Mouse (Mus musculus): ENCODE data around the gene Apopt1.

DNA sequence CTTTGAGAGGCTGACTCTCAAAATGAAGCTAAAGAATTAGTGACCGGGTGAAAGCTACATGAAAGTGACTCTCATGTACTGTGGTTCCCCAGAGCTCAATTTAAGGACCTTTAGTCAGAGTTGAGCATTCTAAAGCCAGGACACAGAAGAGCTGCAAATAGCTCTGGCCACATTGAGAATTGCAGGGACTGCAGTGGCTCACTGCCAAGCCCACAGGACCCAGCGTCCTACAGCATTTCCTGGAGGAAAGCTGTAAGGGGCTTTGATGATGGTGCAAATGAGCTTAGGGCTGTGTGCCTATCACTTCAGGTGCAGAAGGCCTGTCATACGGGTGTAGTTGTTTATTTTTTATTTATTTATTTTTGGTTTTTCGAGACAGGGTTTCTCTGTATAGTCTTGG is 4.9 kb upstream of the Apopt1 start:
- TF ChIP-seq CTCF (IDR thresholded peaks at IDR 0.05; ENCODE audit: control insufficient read depth, insufficient read depth, insufficient read length) (no peak), CEBPB (IDR thresholded peaks at IDR 0.05; ENCODE audit: low read depth) (no peak)

Measured in C2C12 (cell line).